Mouse (Mus musculus) testis, adult 2 months (tissue): Measurements from ENCODE around the gene Rtn4r.

ENCODE experiments used
- CTCF ChIP-seq: fragments of 200-500 bp; IDR thresholded peaks from 2 replicates; pipeline ENCODE4 v1.5.1; 2012; ENCODE audit warnings: low read depth, mild to moderate bottlenecking, inconsistent platforms, low read length, moderate library complexity; ENCODE audit not compliant: control insufficient read depth, insufficient read depth, insufficient replicate concordance
- POLR2A ChIP-seq: fragments of 200-500 bp; IDR thresholded peaks from 2 replicates; pipeline ENCODE4 v1.6.1; 2012; ENCODE audit warnings: low read depth, mild to moderate bottlenecking, inconsistent platforms, low read length, moderate library complexity; ENCODE audit not compliant: control insufficient read depth

DNA sequence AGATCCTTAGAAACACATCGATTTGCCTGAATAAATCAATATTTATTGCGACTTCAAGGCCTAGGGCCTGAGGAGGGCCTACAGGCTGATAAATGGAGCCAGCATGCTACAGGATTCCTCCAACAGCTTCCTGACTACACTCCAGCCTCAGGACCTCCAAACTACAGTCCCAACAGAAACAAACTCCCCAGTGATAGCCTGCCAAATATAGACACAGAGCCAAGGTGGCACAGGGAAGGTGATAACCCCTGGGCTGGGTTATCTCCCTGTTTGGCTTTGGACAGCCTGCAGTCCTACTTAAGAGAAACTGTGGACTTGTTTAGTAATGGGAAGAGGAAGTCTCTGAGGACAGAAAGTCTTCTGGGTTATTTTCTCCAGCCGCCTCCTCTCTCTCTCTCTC lies 59.8 kb downstream of the Rtn4r start:
- TF ChIP-seq POLR2A, result no peak
- TF ChIP-seq CTCF, result no peak
